Mouse (Mus musculus) midbrain, embryonic 16.5 days (tissue): Measurements from ENCODE around the gene Olfr569. TPM values are rescaled to one million over a fixed set of nuclear protein-coding genes. Genes with fewer than 3 reads are reported as not detected.

Source experiments
- ATAC-seq: fragments of 200-750 bp; cut with Nextera tagmentation; 2 replicates; pipeline ENCODE4 v1.8.0; 2017; ENCODE audit warnings: moderate TSS enrichment
- H3K27ac ChIP-seq: fragments of 300-500 bp; sonication (generic); 2 replicates; pipeline ENCODE4 v1.5.1; 2014; ENCODE audit warnings: mild to moderate bottlenecking, low read length, mixed read lengths
- H3K27me3 ChIP-seq: fragments of 300-500 bp; sonication (generic); 2 replicates; pipeline ENCODE4 v1.6.1; 2014; ENCODE audit warnings: low read depth, low read length, mixed read lengths; ENCODE audit not compliant: control insufficient read depth, insufficient read depth
- H3K36me3 ChIP-seq: fragments of 300-500 bp; sonication (generic); 2 replicates; pipeline ENCODE4 v1.6.1; 2014; ENCODE audit warnings: mild to moderate bottlenecking, low read length, moderate library complexity, mixed read lengths; ENCODE audit not compliant: control insufficient read depth, insufficient read depth
- H3K4me1 ChIP-seq: fragments of 300-500 bp; sonication (generic); 2 replicates; pipeline ENCODE4 v1.6.1; 2014; ENCODE audit warnings: mild to moderate bottlenecking, low read length, mixed read lengths; ENCODE audit not compliant: control insufficient read depth, insufficient read depth
- H3K4me2 ChIP-seq: fragments of 300-500 bp; sonication (generic); 2 replicates; pipeline ENCODE4 v1.6.1; 2014; ENCODE audit warnings: mild to moderate bottlenecking, low read length, mixed read lengths
- H3K4me3 ChIP-seq: fragments of 300-500 bp; sonication (generic); 2 replicates; pipeline ENCODE4 v1.5.1; 2014; ENCODE audit warnings: low read depth, mild to moderate bottlenecking, low read length, moderate library complexity, mixed read lengths
- H3K9ac ChIP-seq: fragments of 300-500 bp; sonication (generic); 2 replicates; pipeline ENCODE4 v1.6.1; 2014; ENCODE audit warnings: low read depth, low read length, mixed read lengths
- H3K9me3 ChIP-seq: fragments of 300-500 bp; sonication (generic); replicated peaks from 2 replicates; pipeline ENCODE4 v1.6.1; 2014; ENCODE audit warnings: mild to moderate bottlenecking, low read length, mixed read lengths; ENCODE audit not compliant: control insufficient read depth, poor library complexity, severe bottlenecking
- WGBS: fragments of 180-500 bp; shearing (Covaris S2); extraction: QIAGEN DNeasy Blood & Tissue Kit; methylation state at CpG from one replicate; pipeline ENCODE4 v1.1.7; 2014; 5-methylcytosine and 5-hydroxymethylcytosine counted together
- polyA plus RNA-seq: library from polyadenylated mRNA; unstranded; fragments of >200 nt; fragmentation: Nextera tagmentation; extraction: Ambion mirVana; gene quantifications from 2 replicates; pipeline ENCODE4 v1.2.1, GENCODE M21; 2015

Gene Olfr569
- polyA plus RNA-seq = not detected in 2 replicates

- Histone ChIP-seq H3K4me2 (no peak within 1 kb of the TSS), H3K9me3 (no peaks in the 10 kb centered on the region), H3K27ac (no peak within 1 kb of the TSS), H3K36me3 (no peaks in the 10 kb centered on the region), H3K4me1 (no peaks in the 10 kb centered on the region), H3K27me3 (no peaks in the 10 kb centered on the region), H3K9ac (no peak within 1 kb of the TSS), H3K4me3 (no peak within 1 kb of the TSS)
- WGBS = 72% methylated on average over 3 of the region's 3 CpGs
- ATAC-seq = no peak
Observed at GRCm38 (mm10) chr7:102890782-102891181, at the start of gene Olfr569. TSS of gene Olfr569 (minus strand) at chr7:102890882.

GRCm38 (mm10) chr7:102927105-102927504 is 36.4 kb upstream of the Olfr569 start:
- ATAC-seq = no peak
- Histone ChIP-seq H3K4me2 (no peak overlapping the region), H3K27ac (no peak overlapping the region), H3K9me3 (no peaks in the 10 kb centered on the region), H3K36me3 (no peaks in the 10 kb centered on the region), H3K4me3 (no peak overlapping the region), H3K4me1 (no peaks in the 10 kb centered on the region), H3K9ac (no peak overlapping the region), H3K27me3 (no peaks in the 10 kb centered on the region)
- 81% methylated on average over 3 of the region's 3 CpGs for WGBS

GRCm38 (mm10) chr7:102924109-102924508 is 33.4 kb upstream of the Olfr569 start, which contains the start of gene Olfr572:
TSS of gene Olfr572 (plus strand) at chr7:102924409.
- H3K4me2 ChIP-seq = no peak within 1 kb of the TSS
- no peaks in the 10 kb centered on the region for H3K27me3 ChIP-seq
- H3K36me3 ChIP-seq = no peaks in the 10 kb centered on the region
- WGBS = 57% methylated on average over 1 of the region's 1 CpGs
- no peak for ATAC-seq
- H3K27ac ChIP-seq = no peak within 1 kb of the TSS
- no peaks in the 10 kb centered on the region for H3K4me1 ChIP-seq
- no peaks in the 10 kb centered on the region for H3K9me3 ChIP-seq
- no peak within 1 kb of the TSS for H3K9ac ChIP-seq
- no peak within 1 kb of the TSS for H3K4me3 ChIP-seq

DNA sequence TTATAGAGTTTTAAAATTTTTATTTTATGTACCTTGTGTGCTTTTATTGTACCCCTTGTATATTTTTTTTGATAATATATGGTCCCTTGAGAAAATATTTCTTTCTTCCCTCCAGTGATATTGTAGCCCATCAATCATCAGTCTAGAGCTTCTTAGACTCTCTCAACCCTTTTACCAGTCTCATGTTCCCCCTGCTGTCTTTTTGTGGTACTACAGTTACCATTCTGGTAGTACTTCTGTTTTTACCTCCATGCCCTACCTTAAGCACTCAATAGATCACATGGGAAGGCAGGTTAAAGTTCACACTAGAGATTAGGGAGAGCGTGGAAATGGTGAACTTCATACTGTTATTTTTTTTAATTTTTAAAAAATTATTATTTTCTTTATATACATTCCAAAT is 28.9 kb upstream of the Olfr569 start:
- H3K4me2 ChIP-seq = no peak overlapping the region
- H3K4me1 ChIP-seq = no peaks in the 10 kb centered on the region
- H3K9ac ChIP-seq = no peak overlapping the region
- H3K4me3 ChIP-seq = no peak overlapping the region
- H3K36me3 ChIP-seq = no peaks in the 10 kb centered on the region
- H3K9me3 ChIP-seq = no peaks in the 10 kb centered on the region
- H3K27me3 ChIP-seq = no peaks in the 10 kb centered on the region
- H3K27ac ChIP-seq = no peak overlapping the region
- 22% methylated on average over 1 of the region's 1 CpGs for WGBS
- ATAC-seq = peak; percentile 86

DNA sequence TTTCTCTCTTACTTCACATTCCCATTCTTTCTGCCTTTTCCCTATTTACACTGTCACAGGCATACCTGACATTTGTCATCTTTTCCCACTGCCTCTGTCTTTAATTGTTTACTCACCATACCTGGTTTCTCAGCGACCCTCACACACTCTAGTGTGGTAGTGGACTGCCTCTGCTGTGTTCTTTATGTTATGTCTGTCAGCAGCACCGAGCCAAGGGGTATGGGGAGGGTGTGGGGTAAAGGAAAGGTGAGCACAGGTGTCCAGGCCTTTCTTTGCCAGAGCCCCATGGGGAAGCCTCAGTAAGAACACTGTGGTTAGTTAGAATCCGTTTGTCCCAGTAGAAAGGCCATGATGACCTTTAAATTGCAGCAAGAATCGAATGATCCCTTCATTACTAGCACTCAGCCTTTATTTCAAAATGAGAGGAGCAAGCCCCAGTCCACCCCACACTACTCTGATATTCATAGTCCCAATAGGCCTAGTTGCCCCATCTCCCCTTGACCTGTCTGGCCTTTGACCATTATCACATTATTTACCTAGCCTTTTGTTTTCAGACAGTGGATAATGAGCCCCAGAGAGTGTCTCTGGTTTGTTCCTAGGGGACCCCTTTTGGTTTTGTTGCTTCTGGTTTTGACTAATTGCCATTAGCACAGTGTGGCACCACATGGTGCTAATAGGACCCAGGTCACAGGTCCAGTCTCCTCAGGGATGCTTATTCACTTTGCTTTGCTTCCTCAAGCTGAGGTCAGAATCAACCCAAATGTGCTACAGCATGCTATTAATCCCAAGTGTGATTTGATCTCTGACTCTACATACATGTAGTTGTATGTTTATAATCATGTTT is 26.6 kb upstream of the Olfr569 start, which contains the start of gene Olfr571:
TSS of gene Olfr571 (minus strand) at position 505 of the 844 bp plus-strand sequence.
- ATAC-seq = no peak
- Histone ChIP-seq H3K36me3 (no peaks in the 10 kb centered on the region), H3K9ac (no peak within 1 kb of the TSS), H3K4me1 (no peaks in the 10 kb centered on the region), H3K9me3 (no peaks in the 10 kb centered on the region), H3K27ac (no peak within 1 kb of the TSS), H3K27me3 (no peaks in the 10 kb centered on the region), H3K4me2 (no peak within 1 kb of the TSS), H3K4me3 (no peak within 1 kb of the TSS)
- WGBS = 58% methylated on average over 4 of the region's 4 CpGs

DNA sequence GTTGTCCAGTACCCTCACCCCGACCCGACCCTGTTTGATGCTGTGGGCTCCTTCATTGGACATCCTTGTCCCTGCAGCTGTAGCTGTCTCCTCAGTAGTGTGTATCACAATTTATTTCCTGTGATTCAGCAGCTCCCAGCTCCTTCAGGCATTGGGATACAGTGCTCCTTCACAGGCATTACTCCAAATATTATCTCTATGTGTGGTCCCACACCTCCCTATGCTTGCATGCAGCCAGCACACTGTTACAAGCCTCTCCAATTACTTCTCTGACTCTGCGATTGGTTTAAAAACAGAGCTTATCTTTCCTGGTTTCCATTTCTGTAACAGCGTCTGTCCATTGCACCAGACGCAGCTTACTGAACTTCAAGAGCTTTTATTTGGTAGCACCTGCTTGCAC is 25.7 kb upstream of the Olfr569 start:
- 73% methylated on average over 5 of the region's 5 CpGs for WGBS
- Histone ChIP-seq H3K4me2 (no peak overlapping the region), H3K9ac (no peak overlapping the region), H3K9me3 (no peaks in the 10 kb centered on the region), H3K27ac (no peak overlapping the region), H3K27me3 (no peaks in the 10 kb centered on the region), H3K36me3 (no peaks in the 10 kb centered on the region), H3K4me1 (no peaks in the 10 kb centered on the region), H3K4me3 (no peak overlapping the region)
- ATAC-seq = no peak

DNA sequence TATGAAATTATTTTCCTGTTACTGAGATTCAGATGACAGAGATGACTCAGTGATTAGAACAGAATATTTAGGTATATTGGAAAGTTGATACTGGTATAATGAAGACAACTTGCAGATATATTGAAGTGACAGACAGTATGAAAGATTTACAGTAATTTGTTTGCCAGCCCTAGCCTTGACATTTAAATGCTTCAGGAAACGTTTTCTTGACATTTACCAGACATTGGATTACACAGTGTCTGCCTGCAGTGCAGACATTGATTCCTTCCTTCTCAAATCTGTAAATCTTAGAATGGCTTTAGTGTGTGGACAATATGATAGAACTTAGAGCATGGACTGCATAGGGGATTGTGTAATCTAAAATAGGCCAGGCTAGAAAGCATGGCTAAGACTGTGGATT is 24.6 kb upstream of the Olfr569 start:
- WGBS = 56% methylated on average over 1 of the region's 1 CpGs
- Histone ChIP-seq H3K9me3 (no peaks in the 10 kb centered on the region), H3K4me2 (no peak overlapping the region), H3K4me3 (no peak overlapping the region), H3K36me3 (no peaks in the 10 kb centered on the region), H3K9ac (no peak overlapping the region), H3K27me3 (no peaks in the 10 kb centered on the region), H3K27ac (no peak overlapping the region), H3K4me1 (no peaks in the 10 kb centered on the region)
- no peak for ATAC-seq

DNA sequence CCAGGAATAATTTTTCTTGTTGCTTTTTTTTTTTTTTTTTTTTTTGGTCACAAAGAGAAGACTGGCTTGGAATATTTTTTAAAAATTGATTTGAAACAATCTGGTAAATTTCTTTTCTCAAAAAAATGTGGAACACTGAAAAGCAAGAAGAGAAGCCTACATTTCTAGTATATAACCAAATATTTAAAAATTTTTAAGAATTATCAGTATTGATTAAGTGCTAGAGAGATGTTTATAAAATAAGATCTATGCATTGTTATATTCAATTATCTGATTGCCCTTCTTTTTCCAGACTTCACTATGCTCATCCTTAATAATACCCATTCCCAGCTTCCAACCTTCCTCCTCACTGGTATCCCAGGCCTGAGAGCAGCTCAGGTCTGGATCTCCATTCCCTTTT is 13.9 kb downstream of the Olfr569 start, which contains the start of gene Olfr568:
TSS of gene Olfr568 (plus strand) at position 301 of the 400 bp plus-strand sequence.
- H3K4me3 ChIP-seq = no peak within 1 kb of the TSS
- no peaks in the 10 kb centered on the region for H3K9me3 ChIP-seq
- no peak within 1 kb of the TSS for H3K4me2 ChIP-seq
- no peaks in the 10 kb centered on the region for H3K27me3 ChIP-seq
- no peaks in the 10 kb centered on the region for H3K4me1 ChIP-seq
- H3K27ac ChIP-seq = no peak within 1 kb of the TSS
- no peak within 1 kb of the TSS for H3K9ac ChIP-seq
- no peak for ATAC-seq
- no peaks in the 10 kb centered on the region for H3K36me3 ChIP-seq

- WGBS = 89% methylated on average over 1 of the region's 1 CpGs
- H3K4me1 ChIP-seq = no peaks in the 10 kb centered on the region
- ATAC-seq = no peak
- no peak within 1 kb of the TSS for H3K9ac ChIP-seq
- no peak within 1 kb of the TSS for H3K4me2 ChIP-seq
- H3K9me3 ChIP-seq = no peaks in the 10 kb centered on the region
- no peak within 1 kb of the TSS for H3K4me3 ChIP-seq
- no peaks in the 10 kb centered on the region for H3K36me3 ChIP-seq
- no peak within 1 kb of the TSS for H3K27ac ChIP-seq
- H3K27me3 ChIP-seq = no peaks in the 10 kb centered on the region
Observed at GRCm38 (mm10) chr7:102858665-102859064, 32.0 kb downstream of the Olfr569 start, which contains the start of gene Olfr566. TSS of gene Olfr566 (minus strand) at chr7:102858765.
